ENCODE assay signal across 19 mouse cellular contexts in genomic region chr3:87274372-87274771, GRCm38 (mm10). TPM values are rescaled to one million over a fixed set of nuclear protein-coding genes. Genes with fewer than 3 reads are reported as not detected.
A peak's percentile ranks its signal among the peaks of the same experiment; 100 is the strongest.
DNase-seq lines count a peak whose midpoint lies in the region; ATAC-seq and TF ChIP-seq lines count a peak whose summit lies in the region.
"Had no signal": no experiment of that assay in that cellular context is flagged by ENCODE, and none has a peak within 500 bp of the region (broad histone marks: within the 10 kb centered on the region; RNA-seq: fewer than 3 reads in every experiment).

No protein-coding gene starts in this region.

- no peaks in the 10 kb centered on the region for H3K27me3 ChIP-seq in limb, embryonic 10.5 days (ENCODE audit: low read depth, poor library complexity, severe bottlenecking)
- no peaks in the 10 kb centered on the region for H3K27me3 ChIP-seq in forebrain, postnatal 0 days (ENCODE audit: insufficient read depth, low read length)
- H3K27me3 ChIP-seq: heart, embryonic 13.5 days; hindbrain, embryonic 13.5 days; neural tube, embryonic 13.5 days had no signal

- no peaks in the 10 kb centered on the region for H3K9me3 ChIP-seq in limb, embryonic 10.5 days (replicated peaks)
- no peaks in the 10 kb centered on the region for H3K9me3 ChIP-seq in forebrain, postnatal 0 days (ENCODE audit: low read length)
- H3K9me3 ChIP-seq: forebrain, embryonic 10.5 days; heart, embryonic 13.5 days; hindbrain, embryonic 13.5 days; megakaryocyte, embryonic 14.5 days; neural tube, embryonic 13.5 days had no signal

- H3K9ac ChIP-seq in forebrain, postnatal 0 days: no peak overlapping the region
- H3K9ac ChIP-seq: heart, embryonic 13.5 days; hindbrain, embryonic 13.5 days; liver, embryonic 14.5 days; neural tube, embryonic 13.5 days had no signal

- no peaks in the 10 kb centered on the region for H3K36me3 ChIP-seq in limb, embryonic 10.5 days
- no peaks in the 10 kb centered on the region for H3K36me3 ChIP-seq in forebrain, postnatal 0 days (ENCODE audit: insufficient read depth)
- H3K36me3 ChIP-seq: forebrain, embryonic 10.5 days; heart, embryonic 13.5 days; hindbrain, embryonic 13.5 days; neural tube, embryonic 13.5 days had no signal

- WGBS in limb, embryonic 10.5 days: 86% methylated on average over 2 of the region's 2 CpGs
- 81% methylated on average over 2 of the region's 2 CpGs for WGBS in forebrain, postnatal 0 days

- H3K4me3 ChIP-seq in limb, embryonic 10.5 days: no peak overlapping the region
- no peak overlapping the region for H3K4me3 ChIP-seq in forebrain, postnatal 0 days (ENCODE audit: low read depth, low read length)
- H3K4me3 ChIP-seq: forebrain, embryonic 10.5 days; heart, embryonic 13.5 days; hindbrain, embryonic 13.5 days; megakaryocyte, embryonic 14.5 days; neural tube, embryonic 13.5 days had no signal

- no peak overlapping the region for H3K27ac ChIP-seq in limb, embryonic 10.5 days
- no peak overlapping the region for H3K27ac ChIP-seq in forebrain, postnatal 0 days (ENCODE audit: low read depth, low read length)
- H3K27ac ChIP-seq: forebrain, embryonic 10.5 days; heart, embryonic 13.5 days; hindbrain, embryonic 13.5 days; liver, embryonic 14.5 days; neural tube, embryonic 13.5 days had no signal

- H3K4me1 ChIP-seq in limb, embryonic 10.5 days: no peaks in the 10 kb centered on the region
- no peaks in the 10 kb centered on the region for H3K4me1 ChIP-seq in forebrain, postnatal 0 days (ENCODE audit: insufficient read depth)
- H3K4me1 ChIP-seq: forebrain, embryonic 10.5 days; heart, embryonic 13.5 days; hindbrain, embryonic 13.5 days; neural tube, embryonic 13.5 days had no signal

- ATAC-seq in forebrain, postnatal 0 days: no peak
- ATAC-seq: midbrain, embryonic 16.5 days had no signal

- DNase-seq in 416B (ENCODE audit: low read depth) (peak; percentile 75), A20 (ENCODE audit: low read depth, low spot score) (peak; percentile 42)
- DNase-seq in c-Kit-positive CD71-negative TER-119-negative erythroid progenitor cells, embryonic 14.5 days (ENCODE audit: low read depth): peak; percentile 36
- DNase-seq in monocyte, adult 2 months (ENCODE audit: low read depth in 1 of 2, low spot score in 2 of 2): peak; percentile 7 to 18
- DNase-seq in left cerebral cortex, adult 9 months (ENCODE audit: low spot score in 2 of 2): no peak
- no peak for DNase-seq in limb, embryonic 10.5 days (ENCODE audit: low spot score)
- DNase-seq in forebrain, postnatal 0 days: no peak
- DNase-seq: cerebellum, adult 18-20 months; gastrocnemius, postnatal 36 days; kidney, adult 11 months; kidney, postnatal 10 days; retina, postnatal 1 day had no signal

- no peak overlapping the region for H3K4me2 ChIP-seq in forebrain, postnatal 0 days (ENCODE audit: low read depth)
- H3K4me2 ChIP-seq: heart, embryonic 13.5 days; hindbrain, embryonic 13.5 days; neural tube, embryonic 13.5 days had no signal

- no peak for TF ChIP-seq CTCF in forebrain, postnatal 0 days (IDR thresholded peaks at IDR 0.05; ENCODE audit: low read depth)

RNA-seq across cellular contexts. Expression of gene Fcrls, which starts 10.8 kb away (rescaled TPM):
- 0.77 and 3.3 TPM in 2 replicates for polyA plus RNA-seq in limb, embryonic 10.5 days (2016; fragmentation: Nextera tagmentation; extraction: Ambion mirVana)
- total RNA-seq in forebrain, postnatal 0 days (2014; rRNA removed): 15.8 and 16.2 TPM in 2 replicates
- polyA plus RNA-seq in forebrain, postnatal 0 days (2015; fragmentation: Nextera tagmentation; extraction: Ambion mirVana): 13.9 and 14.3 TPM in 2 replicates

Comparison
In these comparisons a context has a peak if more than half of its experiments do, and no peak if none do; other contexts are left out.
1. DNase-seq: peak in 416B (single experiment), A20 (single experiment), c-Kit-positive CD71-negative TER-119-negative erythroid progenitor cells, embryonic 14.5 days (single experiment) and monocyte, adult 2 months (2 of 2); none in left cerebral cortex, adult 9 months (0 of 2), limb, embryonic 10.5 days (single experiment) and forebrain, postnatal 0 days (single experiment).